Mouse (Mus musculus) megakaryocyte progenitor cell, adult 5-6 weeks (primary cell): ENCODE measurements around the gene Ap3b1. TPM values are rescaled to one million over a fixed set of nuclear protein-coding genes. Genes with fewer than 3 reads are reported as not detected.

Experiments used
- ATAC-seq: replicated peaks from 2 replicates; pipeline ENCODE4 v1.8.0; 2016; ENCODE audit warnings: mild to moderate bottlenecking, moderate TSS enrichment, inconsistent platforms; ENCODE audit not compliant: poor library complexity
- total RNA-seq, 2 experiments: library from RNA; stranded (forward) in 1 of 2; stranded (reverse) in 1 of 2; fragments of 157-497, 149-512 nt in 1 of 2; fragments of 200-1000 nt in 1 of 2; gene quantifications; 2 replicates each; pipeline versions ENCODE4 v1.2.3 to v1.2.4; 2015 to 2017

Ap3b1 gene
- total RNA-seq, 2 experiments from 2014 or later: 53.4 to 81.8 TPM

DNA sequence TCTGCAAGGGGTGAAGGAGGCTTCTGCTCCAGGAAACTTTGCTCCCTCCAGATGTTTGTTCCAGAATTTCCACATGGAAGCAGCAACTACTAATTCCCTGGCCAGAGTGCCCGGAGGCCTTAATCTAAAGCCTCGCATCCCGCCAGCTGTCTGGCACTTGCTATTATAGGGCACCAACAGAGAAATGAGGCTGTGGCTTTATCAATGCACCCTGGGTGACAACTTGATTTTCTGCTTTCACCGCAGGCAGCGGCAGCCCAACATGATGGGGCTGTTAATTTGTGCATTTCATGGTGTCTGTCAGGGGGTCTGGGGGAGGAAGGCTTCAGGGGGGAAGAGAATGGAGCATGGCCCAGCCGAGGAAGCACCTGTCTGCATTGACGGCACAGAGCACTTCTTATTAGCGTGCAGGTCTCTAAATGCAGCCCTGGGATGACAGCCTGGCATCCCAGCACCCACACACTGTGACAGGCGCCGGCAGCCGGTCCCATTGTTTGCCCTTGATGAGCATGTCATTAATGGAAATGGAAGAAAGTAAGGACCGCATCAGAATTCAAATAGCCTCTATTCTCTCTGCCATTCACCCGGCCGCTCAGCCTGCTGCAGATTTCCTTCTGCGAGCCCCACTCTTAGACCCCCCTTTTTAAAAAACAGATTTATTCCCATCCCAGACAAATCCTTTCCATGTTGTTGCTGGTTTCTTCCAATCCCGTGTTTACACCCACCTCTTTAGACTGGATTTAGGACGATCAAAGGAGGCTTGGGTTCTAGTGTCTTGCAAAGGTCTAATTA lies 217.0 kb downstream of the Ap3b1 start:
- no peak for ATAC-seq

DNA sequence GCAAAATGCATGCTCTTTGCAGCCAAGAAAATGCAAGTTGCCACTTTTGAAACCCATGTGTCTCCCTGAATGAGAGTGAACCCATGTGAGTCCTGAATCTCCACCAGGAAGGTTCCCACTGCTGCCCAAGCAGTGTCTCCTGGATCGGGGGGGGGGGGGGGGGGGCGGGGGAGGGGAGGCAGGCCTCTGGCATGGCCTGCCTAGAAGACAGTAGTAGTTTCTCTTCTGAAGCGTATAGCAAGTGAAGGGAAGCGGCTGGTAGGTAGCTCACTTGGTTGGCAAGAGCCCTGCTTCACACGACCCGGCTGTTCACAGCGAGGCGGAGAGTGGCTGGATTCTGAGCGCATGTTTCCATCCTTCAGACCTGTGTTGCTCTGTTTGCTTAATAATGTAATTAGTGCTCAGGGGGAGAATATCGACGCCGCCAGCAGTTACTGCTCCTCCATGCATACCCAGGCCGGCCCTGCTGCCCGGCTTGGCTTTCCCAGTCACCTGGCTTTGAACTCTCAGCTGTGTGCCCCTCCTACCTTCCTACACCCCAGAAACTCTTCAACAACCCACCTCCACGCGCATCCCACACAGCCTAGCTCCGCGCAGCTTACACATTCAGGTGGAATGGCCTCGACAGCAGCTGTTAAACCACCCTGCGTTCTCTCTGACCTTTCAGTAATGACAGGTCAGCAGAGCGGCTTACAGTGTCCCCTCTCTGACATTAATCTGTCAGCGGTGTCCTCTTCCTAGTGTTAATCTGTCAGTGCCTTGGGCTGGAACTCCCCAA lies 217.8 kb downstream of the Ap3b1 start:
- ATAC-seq: no peak

DNA sequence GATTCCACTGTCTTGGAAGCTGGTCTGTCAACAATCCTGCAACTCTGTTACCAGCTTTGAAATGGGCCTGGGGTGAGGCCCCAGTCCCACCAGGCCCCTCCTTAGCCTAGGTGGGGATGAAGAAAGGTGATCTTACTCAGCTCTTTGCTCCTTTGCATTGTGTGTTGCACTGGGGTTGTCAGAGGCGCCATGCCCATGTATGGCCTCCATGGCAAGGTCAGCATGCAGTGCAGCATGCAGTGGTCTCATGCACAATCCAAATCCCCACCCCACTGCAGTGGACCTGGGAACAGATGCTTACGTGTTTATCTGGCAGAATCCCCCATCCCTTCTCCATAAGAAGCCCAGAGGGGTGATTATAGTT lies 218.4 kb downstream of the Ap3b1 start:
- ATAC-seq: no peak

DNA sequence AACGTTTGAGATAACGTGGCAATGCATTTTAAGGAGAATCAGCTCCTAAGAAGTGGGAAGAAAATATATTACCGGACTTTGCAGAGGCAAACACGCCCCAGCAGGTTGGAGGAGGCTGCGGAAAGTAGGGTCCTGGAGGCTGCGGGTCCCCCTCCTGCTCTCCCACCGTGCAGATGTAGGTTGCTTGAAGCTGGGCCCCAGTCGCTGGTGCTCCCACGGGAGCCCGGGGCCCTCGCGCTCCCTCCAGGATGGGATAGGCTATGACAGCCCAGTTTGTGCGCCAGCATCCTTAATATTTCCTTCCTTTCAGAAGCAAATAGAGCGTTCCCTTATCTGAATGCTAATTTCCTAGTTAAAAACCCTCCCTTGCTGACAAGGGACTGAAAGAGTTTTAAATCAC lies 236.5 kb downstream of the Ap3b1 start:
- no peak for ATAC-seq

DNA sequence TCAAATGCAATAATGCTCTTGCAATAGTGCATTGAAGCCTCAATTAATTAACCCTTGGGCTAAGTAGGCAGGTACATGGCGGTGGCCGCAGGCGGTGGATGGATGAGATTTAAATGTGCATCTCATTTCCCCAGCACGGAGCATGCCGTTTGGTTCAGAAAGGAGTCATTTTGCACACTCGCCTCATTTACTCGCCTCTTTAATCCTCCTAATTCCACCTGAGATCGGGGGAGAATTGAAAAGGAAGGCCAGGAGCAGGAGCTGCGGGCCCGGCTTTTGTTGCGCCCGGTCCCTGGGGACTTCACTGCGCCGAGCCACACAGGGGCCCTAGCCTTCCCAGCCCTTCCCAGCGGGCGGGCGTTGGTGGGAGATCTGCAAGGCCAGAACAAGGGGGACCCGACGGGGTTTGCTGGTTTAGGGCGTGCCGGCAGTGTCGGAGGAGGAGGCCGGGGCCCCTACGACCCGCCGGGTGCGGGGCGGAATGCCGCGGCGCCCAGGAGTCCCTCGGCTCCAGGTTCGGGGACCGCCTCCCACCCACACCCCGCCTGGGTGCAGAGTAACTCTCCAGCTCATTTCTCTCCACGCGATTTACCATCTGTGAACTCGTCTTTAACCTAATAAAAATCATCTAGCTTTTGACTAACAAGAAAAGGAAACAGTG lies 237.1 kb downstream of the Ap3b1 start:
- ATAC-seq: no peak

DNA sequence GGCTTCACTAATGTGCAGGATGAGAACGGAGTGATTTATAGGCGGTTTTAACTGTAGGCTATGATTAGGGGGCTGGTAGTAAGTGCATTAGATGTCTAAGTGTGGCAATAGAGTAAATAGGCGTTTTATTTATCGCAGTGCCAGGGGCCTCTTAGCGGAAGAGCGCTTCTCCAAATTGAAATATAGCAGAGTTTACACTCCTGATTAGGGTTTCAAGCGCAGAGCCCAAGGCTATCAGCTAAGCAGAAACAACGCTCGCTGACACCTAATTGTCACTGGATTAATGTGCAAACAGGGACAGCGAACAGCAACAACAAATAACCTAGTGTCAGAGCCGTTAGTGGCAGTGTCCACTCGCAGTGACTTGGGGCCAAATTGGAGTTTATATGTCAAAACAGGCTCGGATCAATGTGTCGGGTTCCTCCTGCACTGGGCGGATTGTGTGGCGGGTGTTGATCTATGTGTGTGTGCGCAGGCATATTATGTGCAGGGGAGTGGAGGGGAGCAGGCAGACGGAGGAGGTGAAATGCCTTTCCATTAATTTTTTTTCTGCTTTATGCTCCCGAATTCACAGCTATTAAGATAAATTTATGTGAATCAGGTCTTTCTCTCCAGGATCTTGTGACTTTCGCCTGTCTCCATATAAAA lies 237.8 kb downstream of the Ap3b1 start:
- no peak for ATAC-seq

DNA sequence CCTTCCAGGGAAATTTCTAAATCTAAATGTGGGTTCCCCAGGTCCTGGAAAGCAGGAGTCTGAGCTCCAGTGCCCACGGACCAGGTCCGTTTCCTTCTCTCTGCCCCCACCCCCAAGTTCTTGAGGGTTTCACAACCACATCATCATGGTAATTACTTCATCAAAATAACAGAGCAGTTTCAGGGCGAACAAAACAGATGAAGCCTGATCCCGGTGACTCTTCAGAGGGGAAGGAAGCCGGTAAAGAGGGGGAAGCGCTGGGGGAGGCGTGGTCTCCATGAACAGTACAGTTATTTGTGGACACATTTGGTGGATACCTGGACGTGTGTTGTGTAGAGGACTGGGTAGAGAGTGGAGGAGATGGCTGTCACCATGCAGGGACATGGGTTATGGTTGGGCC lies 241.0 kb downstream of the Ap3b1 start:
- ATAC-seq: peak; percentile 37

DNA sequence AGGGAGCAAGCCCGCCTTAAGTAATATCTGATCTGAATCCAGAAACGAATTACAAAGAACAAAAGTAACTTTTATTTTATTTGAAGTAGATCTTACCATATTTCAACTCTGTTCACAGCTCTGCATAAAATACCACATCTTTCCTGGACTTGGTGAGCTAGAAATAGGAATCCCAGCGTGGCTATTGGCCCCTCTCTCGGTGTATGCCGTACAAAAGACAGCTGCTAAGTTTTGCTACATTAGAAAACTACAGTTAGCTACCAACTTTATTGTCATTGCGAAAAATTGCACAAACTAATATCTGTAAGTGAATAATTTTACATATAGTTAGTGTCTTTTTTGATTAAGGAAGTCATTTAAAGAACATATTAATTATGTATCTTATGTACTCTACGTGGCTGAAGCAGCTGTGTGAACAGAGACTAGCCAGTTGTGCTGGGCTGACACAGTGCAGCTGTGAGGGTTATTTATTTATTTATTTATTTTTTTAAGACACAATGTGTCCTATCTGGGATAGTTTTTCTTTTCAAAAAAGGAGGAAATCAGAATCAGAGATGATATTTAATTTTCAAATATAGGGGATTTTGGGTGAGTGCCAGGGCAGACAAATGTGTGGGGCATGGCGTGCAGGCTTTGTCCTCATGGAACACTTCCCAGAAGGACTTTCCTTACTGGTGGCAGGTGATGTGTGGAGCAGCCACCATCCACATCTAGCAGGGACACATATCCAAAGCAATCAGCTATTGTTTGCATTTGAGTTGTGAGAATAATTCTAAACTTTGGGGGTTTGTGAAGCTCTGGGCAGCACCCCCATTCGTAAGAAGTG lies 248.5 kb downstream of the Ap3b1 start:
- no peak for ATAC-seq

DNA sequence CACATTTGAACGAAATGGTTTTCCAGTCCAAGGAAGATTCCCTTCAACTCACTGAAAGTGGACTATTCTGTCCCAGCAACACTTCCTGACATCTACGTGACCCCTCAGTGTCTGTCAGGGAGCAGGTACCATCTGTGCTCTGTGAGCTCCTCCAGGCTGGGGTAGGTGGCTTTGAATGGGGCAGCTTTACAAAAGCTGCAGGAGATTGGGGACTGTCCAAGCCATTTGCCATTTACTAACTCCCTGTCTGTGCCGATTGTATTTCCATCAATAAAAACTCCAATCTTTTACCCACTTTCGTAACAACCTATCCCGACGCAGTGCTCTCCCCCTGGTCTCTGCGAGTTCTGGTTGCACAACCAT lies 249.1 kb downstream of the Ap3b1 start:
- no peak for ATAC-seq

DNA sequence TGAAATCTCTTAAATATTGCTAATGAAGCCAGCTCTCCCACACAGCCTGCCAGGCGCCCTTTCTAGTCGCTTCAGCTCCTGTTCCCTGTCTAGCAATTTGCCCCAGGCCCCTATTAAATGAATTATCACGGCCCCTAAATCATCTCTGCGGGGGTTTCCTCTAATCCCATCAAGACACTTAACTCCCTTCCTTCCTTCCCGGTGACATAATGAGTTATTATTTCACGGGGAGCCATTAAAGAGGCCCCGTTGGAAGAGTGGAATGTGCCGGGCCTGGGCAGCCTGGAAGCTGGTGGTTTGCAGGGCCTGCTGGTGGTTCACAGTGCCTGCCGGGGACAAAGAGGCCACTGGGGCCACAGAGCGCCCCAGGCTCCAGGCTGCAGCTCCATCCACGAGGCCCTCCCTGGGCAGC lies 249.7 kb downstream of the Ap3b1 start:
- no peak for ATAC-seq

DNA sequence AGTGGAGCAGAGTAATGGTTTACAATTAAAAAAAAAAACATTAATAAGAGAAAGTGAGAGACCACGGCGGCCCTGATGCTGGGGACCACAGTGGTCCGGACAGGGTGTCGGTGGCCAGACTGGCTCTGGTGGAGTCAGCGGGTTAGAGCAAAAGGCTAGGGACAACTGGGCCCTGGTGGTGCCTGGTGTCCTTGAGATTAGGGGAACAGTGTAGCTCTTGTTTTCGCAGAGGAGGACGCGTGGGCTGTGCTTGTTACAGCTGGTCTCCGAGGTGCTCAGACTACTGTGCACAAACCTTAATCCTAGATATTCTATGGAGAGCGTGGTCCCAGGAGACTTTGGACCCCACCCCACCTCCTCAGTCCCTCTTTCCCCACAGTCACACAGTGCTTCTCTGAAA lies 250.2 kb downstream of the Ap3b1 start:
- no peak for ATAC-seq

Other genes starting within 250 kb of the Ap3b1 start
- 18.5 and 20.0 TPM in 2 replicates for gene Scamp1, start 73.1 kb upstream of the Ap3b1 start, total RNA-seq (2015)
- gene Scamp1, start 73.1 kb upstream of the Ap3b1 start, total RNA-seq (2017): 11.0 and 14.9 TPM in 2 replicates